Mouse (Mus musculus) urinary bladder, adult 2 months (tissue): Measurements from ENCODE around the gene Auts2. TPM values are rescaled to one million over a fixed set of nuclear protein-coding genes. Genes with fewer than 3 reads are reported as not detected.

Experiments used
- DNase-seq: peaks from one replicate; pipeline ENCODE4 v3.0.0; 2022; ENCODE audit warnings: low spot score
- polyA plus RNA-seq: library from polyadenylated mRNA; depleted of rRNA; stranded (reverse); fragments of >200 nt; gene quantifications from 2 replicates; pipeline ENCODE4 v1.2.3, GENCODE M21; 2012

Auts2 gene
- polyA plus RNA-seq, 1 experiment, result 15.1 TPM

DNA sequence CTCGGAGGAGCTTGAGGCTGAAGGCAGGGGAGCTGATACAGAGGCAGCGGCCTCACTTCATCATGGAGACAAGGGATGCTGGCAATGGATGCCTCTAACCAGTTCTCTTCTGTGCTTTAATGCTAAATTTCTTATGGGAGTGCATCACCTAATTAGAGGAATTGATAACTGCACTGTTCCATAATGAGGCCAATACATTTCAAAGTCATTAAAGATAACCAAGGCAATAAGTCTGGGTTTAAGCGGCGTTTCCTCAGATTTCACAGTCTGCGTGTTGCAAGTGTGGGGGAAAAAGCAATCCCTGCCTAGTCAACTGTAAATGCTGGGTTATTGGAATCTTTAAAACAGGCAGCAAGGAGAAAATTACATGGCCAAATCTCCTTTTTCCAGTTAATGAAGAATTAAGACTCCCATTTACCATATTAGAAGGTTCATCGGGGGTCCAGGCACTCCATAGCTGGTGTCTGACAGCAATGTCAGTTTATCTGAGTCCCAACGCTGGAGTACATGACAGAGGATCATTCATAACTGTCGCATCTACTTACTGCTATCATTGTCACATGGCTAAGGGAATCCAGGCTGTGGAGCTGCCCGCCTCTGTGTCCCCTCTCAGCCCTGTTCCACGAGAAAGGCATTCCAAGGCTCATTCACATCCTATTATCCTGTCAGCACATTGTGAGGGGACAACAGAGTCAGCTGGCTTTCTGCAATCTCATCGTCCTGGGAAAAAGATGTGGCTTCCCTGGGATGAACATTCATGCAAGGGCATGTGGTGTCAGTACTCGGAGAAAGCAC lies 623.0 kb downstream of the Auts2 start:
- no peak for DNase-seq

DNA sequence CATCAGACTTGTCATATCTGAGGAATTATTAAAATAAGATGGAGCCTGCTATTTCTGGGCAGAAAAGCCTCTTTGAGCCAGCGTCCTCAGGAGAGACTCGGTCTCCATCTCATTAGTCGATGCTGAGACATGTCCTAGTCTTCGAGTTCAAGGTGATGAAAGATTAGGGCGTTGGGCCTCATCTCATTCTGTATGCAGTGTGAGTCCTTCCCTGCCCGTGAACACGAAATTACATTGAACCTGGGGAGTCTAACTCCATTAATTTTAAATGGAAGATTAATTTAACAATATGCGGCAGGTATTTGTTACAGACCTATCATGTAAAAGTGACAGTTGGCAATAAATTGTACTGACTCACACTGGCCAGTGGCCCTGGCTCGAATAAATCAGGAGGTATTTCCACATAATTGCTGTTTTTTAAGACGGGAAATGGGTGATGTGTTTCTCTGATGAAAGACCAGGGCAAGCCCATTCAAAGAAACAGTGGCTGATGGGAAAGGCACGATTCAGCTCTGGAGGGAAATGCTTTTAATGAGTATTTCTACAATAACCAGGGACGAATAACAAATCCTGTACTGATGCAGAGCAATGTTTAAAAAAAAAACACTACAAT lies 626.2 kb downstream of the Auts2 start:
- DNase-seq, result no peak

GRCm38 (mm10) chr5:131913562-131913961 lies 629.6 kb downstream of the Auts2 start:
- DNase-seq, result no peak

GRCm38 (mm10) chr5:131912983-131913382 lies 630.2 kb downstream of the Auts2 start:
- no peak for DNase-seq

DNA sequence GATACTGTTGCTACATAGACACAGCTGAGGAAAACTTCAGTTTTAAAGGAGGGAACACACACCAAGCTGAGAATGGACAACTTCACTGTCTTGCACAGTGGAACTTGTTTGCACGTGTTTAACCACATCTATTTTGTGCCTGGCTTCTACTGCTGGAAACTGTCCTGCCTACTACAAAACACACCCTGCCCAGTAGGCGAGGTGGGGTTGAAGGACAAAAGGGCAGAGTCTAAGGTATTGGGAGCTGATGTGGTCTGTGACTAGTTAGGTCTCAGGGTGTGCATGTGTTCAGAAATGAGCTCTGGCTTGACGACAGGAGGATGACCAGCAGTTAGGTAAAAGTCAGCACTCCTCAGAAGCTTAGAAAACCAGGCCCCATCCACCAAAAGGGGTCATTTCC lies 636.8 kb downstream of the Auts2 start:
- no peak for DNase-seq

- no peak for DNase-seq
Measured at GRCm38 (mm10) chr5:131904478-131904877, 638.7 kb downstream of the Auts2 start.

- no peak for DNase-seq
Measured at GRCm38 (mm10) chr5:131898048-131898638, 645.0 kb downstream of the Auts2 start.

DNA sequence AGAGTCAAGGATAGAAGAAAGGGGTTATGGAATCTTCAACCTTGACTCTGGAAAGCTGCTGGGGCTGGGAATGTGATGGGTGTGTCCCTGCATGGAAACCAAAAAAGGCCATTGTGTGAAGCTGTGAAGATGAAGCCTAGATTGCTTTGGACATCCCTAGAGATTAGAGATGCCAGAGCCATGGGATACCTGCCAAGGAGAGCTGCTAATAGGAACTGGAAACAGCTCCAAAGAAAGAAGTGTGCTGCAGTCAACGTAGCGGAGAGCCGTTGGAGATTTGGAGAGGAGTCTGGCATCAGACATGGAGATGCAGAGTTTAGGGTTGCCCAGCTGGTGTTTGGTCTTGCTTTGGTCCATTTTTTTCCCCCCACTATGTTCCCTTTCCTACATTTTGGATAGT lies 656.5 kb downstream of the Auts2 start:
- no peak for DNase-seq

DNA sequence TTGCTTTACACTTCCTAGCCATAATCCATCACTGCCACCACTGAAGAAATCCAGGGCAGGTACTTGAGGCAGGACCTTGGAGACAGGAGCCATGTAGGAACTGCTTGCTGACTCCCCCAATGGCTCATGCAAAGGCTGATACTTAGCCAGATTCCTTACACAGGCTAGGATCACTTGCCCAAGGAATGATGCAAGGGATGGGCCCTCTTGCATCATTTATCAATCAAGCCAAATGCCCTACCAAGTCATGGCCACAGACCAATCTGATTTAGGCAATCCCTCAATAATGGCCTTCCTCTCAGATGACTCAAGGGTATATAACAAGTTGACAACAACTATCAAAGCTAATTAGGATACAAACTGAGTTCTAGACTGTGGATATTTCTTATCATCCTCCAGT lies 666.6 kb downstream of the Auts2 start:
- DNase-seq, result no peak

DNA sequence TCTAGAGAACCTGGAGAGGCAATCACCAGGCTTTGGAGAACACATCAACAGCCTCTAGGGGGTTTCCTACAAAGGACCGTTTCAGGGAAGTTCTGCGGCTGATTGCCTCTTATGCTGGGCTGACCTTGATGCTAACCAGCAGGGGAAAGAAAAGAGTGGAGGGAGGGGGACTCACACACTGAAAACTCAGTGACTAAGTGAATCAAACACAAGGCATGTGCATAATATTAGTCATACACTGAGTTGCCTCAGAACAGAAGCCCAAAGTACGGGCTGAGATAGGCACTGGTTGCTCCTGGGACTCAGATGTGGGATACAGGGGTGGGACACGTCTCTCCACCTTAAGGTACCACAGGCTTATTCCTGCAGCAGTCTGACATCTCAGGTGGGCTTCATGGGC lies 667.2 kb downstream of the Auts2 start:
- DNase-seq, result no peak

- no peak for DNase-seq
Measured at GRCm38 (mm10) chr5:131873116-131873515, 670.0 kb downstream of the Auts2 start.

GRCm38 (mm10) chr5:131869711-131870499 lies 673.2 kb downstream of the Auts2 start:
- DNase-seq, result no peak

DNA sequence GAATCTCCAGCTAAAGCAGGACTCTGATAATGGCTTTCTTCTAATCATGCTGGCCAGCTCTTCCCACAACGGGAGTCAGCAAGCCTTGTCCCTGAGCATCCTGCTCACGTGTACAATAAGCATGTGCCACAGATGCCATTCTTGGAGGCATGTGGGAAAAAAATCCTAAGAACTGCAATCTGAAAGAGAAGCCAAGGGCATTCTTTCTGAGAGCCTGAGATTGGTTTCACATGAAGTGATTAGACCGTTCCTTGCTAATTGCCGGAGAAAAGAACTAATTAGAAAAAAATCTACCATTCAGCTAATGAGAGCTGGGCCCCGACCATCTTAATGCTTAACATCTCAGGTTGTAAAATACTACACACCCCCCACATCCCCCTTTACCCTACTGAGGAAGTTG lies 677.9 kb downstream of the Auts2 start:
- no peak for DNase-seq

DNA sequence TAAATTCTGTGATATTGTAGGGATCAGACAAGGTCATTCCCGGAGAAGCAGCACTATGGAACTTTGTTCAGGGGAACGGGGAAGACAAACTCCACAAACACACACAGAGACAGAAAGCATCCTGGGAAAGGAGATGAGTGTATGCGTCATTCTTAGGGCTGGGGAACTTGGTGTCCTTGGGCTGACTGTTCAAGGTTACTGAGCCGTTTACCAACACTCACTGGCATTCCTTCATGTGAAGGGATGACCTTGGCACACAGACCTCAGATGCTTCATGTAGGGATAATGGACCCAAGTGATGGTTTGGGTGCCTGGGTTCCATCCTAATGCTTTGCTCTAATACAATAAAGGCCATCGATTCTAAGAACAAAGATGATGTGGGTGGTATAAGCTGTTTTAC lies 685.2 kb downstream of the Auts2 start:
- DNase-seq, result no peak

- no peak for DNase-seq
Measured at GRCm38 (mm10) chr5:131855358-131855757, 687.8 kb downstream of the Auts2 start.

- DNase-seq, result no peak
Measured at GRCm38 (mm10) chr5:131851597-131852453, 691.3 kb downstream of the Auts2 start.

DNA sequence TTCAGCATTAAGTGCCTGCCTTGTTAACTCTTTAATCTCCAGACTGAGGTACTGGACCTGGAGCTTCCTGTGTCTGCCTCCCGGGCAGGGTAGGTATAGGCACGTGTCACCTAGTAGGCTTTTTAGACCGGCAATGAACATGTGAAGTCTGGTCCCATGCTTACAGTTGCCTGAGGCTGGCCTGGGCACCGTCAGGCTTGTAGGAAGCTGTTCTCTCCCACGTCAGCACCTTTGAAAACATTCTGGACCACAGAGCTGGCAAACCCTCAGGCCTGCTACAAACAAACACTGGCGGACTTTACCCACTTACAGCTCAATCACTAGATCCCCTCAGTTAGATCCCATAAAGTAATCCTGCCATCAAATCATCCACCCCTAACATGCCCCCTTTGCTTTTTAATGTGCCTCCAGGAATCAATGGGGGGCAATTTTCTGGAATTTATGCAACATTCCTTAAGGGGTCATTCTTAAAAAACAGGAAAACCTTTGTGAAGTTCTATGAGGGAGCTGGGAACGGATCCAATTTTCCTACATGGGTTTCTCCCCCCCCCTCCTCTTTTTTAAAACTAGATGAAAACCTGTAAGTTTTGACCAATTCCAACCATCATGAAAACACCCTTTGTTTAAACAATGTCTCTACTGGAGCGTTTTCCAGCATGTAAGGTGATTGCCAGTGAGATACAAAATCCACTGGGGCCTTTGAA lies 692.4 kb downstream of the Auts2 start:
- no peak for DNase-seq

GRCm38 (mm10) chr5:131849644-131850043 lies 693.5 kb downstream of the Auts2 start:
- DNase-seq, result no peak

DNA sequence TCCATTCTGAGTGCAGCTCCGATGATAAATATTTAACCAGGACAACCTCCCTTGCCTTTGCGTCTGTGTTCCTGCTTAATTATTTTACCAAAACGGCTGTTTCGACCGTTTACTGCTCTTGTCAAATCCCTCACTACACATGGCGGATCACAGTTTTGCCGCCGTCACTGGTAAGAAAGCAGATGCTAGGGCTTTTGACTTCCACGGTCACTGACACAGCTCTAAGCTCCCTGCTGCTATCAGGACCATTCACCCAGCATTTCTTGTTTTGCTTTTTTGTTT lies 698.7 kb downstream of the Auts2 start:
- DNase-seq, result no peak

GRCm38 (mm10) chr5:131843766-131844518 lies 699.2 kb downstream of the Auts2 start:
- no peak for DNase-seq
